Mouse (Mus musculus) liver, postnatal 0 days (tissue): ENCODE measurements around the gene Efemp2.

Experiments used
- CTCF ChIP-seq: sonication (generic); IDR thresholded peaks from 2 replicates; pipeline ENCODE4 v1.5.1; 2016; ENCODE audit warnings: antibody characterized with exemption, low read depth
- EP300 ChIP-seq: IDR thresholded peaks from 2 replicates; pipeline ENCODE4 v1.6.1; 2016; ENCODE audit warnings: antibody characterized with exemption, low read depth, mild to moderate bottlenecking

DNA sequence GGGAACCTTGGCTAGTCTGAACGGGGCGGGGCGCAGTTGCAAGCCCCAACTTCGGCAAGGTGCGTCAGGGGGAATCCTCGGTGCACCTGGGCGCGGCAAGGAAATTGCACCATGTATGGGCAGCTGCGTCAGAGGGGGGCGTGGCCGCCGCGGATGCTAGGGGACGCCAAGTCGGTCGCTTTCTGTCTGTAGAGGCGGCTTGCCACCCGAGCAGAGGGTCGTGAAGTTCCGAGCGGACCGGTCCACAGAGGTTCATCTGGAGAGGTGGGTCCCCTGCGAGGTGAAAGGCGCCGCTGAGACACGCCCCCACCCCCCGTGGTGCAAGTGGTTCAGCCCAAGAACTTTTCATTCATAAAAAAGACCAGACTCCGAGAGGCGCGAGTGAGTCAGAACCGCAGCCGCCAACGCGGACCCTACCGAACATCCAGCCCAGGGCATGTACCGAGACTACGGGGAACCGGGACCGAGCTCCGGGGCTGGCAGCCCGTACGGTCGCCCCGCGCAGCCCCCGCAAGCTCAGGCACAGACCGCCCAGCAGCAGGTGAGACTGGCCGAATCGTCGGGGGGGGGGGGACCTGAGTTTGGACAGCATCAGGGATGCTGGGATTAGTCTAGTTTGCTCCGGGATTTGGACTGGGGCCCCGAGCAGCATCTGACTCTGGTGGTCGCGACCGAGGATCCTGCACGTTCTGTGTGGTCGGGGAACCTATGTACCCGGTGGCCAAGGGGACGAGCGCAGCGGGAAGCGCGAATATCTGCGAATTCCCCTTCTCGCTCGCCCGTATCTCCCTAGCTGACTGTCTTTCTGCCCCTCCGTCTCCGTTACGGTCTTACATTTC is 26.0 kb upstream of the Efemp2 start, which contains the start of gene Fosl1:
- no peak for TF ChIP-seq CTCF
- no peak for TF ChIP-seq EP300
